ENCODE assay signal across 8 mouse cellular contexts in genomic region chr1:58712076-58713061, GRCm38 (mm10). TPM values are rescaled to one million over a fixed set of nuclear protein-coding genes. Genes with fewer than 3 reads are reported as not detected.
DNase-seq lines count a peak whose midpoint lies in the region; ATAC-seq and TF ChIP-seq lines count a peak whose summit lies in the region.

No protein-coding gene starts in this region.

- no peaks in the 10 kb centered on the region for H3K27me3 ChIP-seq in intestine, embryonic 15.5 days (replicated peaks)
- H3K27me3 ChIP-seq in liver, postnatal 0 days (ENCODE audit: insufficient read depth, low read length): no peaks in the 10 kb centered on the region
- H3K27me3 ChIP-seq in neural tube, embryonic 14.5 days (ENCODE audit: control insufficient read depth, insufficient read depth, low read length): no peaks in the 10 kb centered on the region

- H3K4me3 ChIP-seq in intestine, embryonic 15.5 days (replicated peaks): peak overlapping the region; percentile 69
- peak overlapping the region; percentile 88 for H3K4me3 ChIP-seq in liver, postnatal 0 days (ENCODE audit: low read depth, low read length)
- H3K4me3 ChIP-seq in neural tube, embryonic 14.5 days (ENCODE audit: low read depth, low read length): peak overlapping the region; percentile 52

- TF ChIP-seq CTCF in liver, postnatal 0 days (IDR thresholded peaks at IDR 0.05; ENCODE audit: low read depth): no peak

- peak overlapping the region; percentile 80 for H3K9ac ChIP-seq in intestine, embryonic 15.5 days
- peak overlapping the region; percentile 97 for H3K9ac ChIP-seq in liver, postnatal 0 days (replicated peaks)
- no peak overlapping the region for H3K9ac ChIP-seq in neural tube, embryonic 14.5 days (replicated peaks; ENCODE audit: low read depth, low read length)

- peak; percentile 19 for DNase-seq in ovary, postnatal 14 days (ENCODE audit: low spot score)
- DNase-seq in ovary, adult 18-20 months (ENCODE audit: low spot score): no peak
- DNase-seq in cerebellum, adult 9-11 months: peak; percentile 51
- peak; percentile 26 for DNase-seq in gastrocnemius, postnatal 14 days
- peak; percentile 80 for DNase-seq in liver, postnatal 0 days
- no peak for DNase-seq in layer of hippocampus, adult 18-20 months (ENCODE audit: low spot score in 2 of 2)

- H3K27ac ChIP-seq in intestine, embryonic 15.5 days: peak overlapping the region; percentile 99
- peak overlapping the region; percentile 100 for H3K27ac ChIP-seq in liver, postnatal 0 days (ENCODE audit: low read depth)
- peak overlapping the region; percentile 67; the same call in 1 of the 2 replicates for H3K27ac ChIP-seq in neural tube, embryonic 14.5 days (ENCODE audit: low read depth, low read length)

- H3K36me3 ChIP-seq in intestine, embryonic 15.5 days: no peaks in the 10 kb centered on the region
- H3K36me3 ChIP-seq in liver, postnatal 0 days (replicated peaks; ENCODE audit: insufficient read depth, low read length): peaks cover 10% of the 10 kb centered on the region; the same call in 1 of the 2 replicates
- no peaks in the 10 kb centered on the region for H3K36me3 ChIP-seq in neural tube, embryonic 14.5 days (ENCODE audit: control insufficient read depth, insufficient read depth, low read length)

- 6% methylated on average over 17 of the region's 17 CpGs for WGBS in intestine, embryonic 15.5 days
- under 1% methylated on average over 17 of the region's 17 CpGs for WGBS in liver, postnatal 0 days (ENCODE audit: insufficient replicate concordance)
- WGBS in neural tube, embryonic 14.5 days: 5% methylated on average over 16 of the region's 17 CpGs

- H3K4me2 ChIP-seq in intestine, embryonic 15.5 days (replicated peaks): peak overlapping the region; percentile 58
- peak overlapping the region; percentile 85 for H3K4me2 ChIP-seq in liver, postnatal 0 days (ENCODE audit: low read depth, low read length)
- H3K4me2 ChIP-seq in neural tube, embryonic 14.5 days (ENCODE audit: low read depth, low read length): peak overlapping the region; percentile 66

- H3K9me3 ChIP-seq in intestine, embryonic 15.5 days: no peaks in the 10 kb centered on the region
- H3K9me3 ChIP-seq in liver, postnatal 0 days (ENCODE audit: low read length): no peaks in the 10 kb centered on the region
- H3K9me3 ChIP-seq in neural tube, embryonic 14.5 days (ENCODE audit: control insufficient read depth, low read length): no peaks in the 10 kb centered on the region

- peaks cover 9% of the 10 kb centered on the region; the same call in 1 of the 2 replicates for H3K4me1 ChIP-seq in intestine, embryonic 15.5 days (replicated peaks)
- H3K4me1 ChIP-seq in liver, postnatal 0 days (ENCODE audit: insufficient read depth): peaks cover 12% of the 10 kb centered on the region
- no peaks in the 10 kb centered on the region for H3K4me1 ChIP-seq in neural tube, embryonic 14.5 days (ENCODE audit: control insufficient read depth, insufficient read depth, low read length)

- peak; percentile 84 for ATAC-seq in intestine, embryonic 15.5 days
- peak; percentile 90 for ATAC-seq in liver, postnatal 0 days
- ATAC-seq in neural tube, embryonic 14.5 days (ENCODE audit: low read depth): peak; percentile 73

- intact Hi-C loops in gastrocnemius, postnatal 14 days (cut with DNase I; ENCODE audit: low total_unique reads): no loop called here

- peak; percentile 28; the same call in 1 of the 2 replicates for TF ChIP-seq EP300 in liver, postnatal 0 days (IDR thresholded peaks at IDR 0.05; ENCODE audit: low read depth)

RNA-seq across cellular contexts. Expression of gene Cflar, which starts 1.1 kb away (rescaled TPM):
- 10 to 100 TPM; 32.9 to 43.5 TPM for total RNA-seq in gastrocnemius, postnatal 14 days (2021)
- 29.2 and 30.0 TPM in 2 replicates for polyA plus RNA-seq in intestine, embryonic 15.5 days (2015; fragmentation: Nextera tagmentation; extraction: Ambion mirVana)
- 29.6 and 30.2 TPM in 2 replicates for polyA plus RNA-seq in liver, postnatal 0 days (2015; fragmentation: Nextera tagmentation; extraction: Ambion mirVana)
- polyA plus RNA-seq in neural tube, embryonic 14.5 days (2014; fragmentation: Nextera tagmentation; extraction: Ambion mirVana): 16.3 and 17.7 TPM in 2 replicates
- total RNA-seq in layer of hippocampus, adult 18-20 months (2021): 10 to 100 TPM; 41.1 to 41.5 TPM

RNA-seq across cellular contexts. Expression of gene Als2cr12, which starts 16.6 kb away (rescaled TPM):
- not detected for total RNA-seq in gastrocnemius, postnatal 14 days (2021)
- polyA plus RNA-seq in intestine, embryonic 15.5 days (2015; fragmentation: Nextera tagmentation; extraction: Ambion mirVana): 1.5 and 1.6 TPM in 2 replicates
- not detected in 2 replicates for polyA plus RNA-seq in liver, postnatal 0 days (2015; fragmentation: Nextera tagmentation; extraction: Ambion mirVana)
- polyA plus RNA-seq in neural tube, embryonic 14.5 days (2014; fragmentation: Nextera tagmentation; extraction: Ambion mirVana): 0.11 TPM in 1 of 2 replicates, not detected in the other
- not detected for total RNA-seq in layer of hippocampus, adult 18-20 months (2021)

Comparison
In these comparisons a context has a peak if more than half of its experiments do, and no peak if none do; other contexts are left out.
1. DNase-seq: peak in ovary, postnatal 14 days (single experiment), cerebellum, adult 9-11 months (single experiment), gastrocnemius, postnatal 14 days (single experiment) and liver, postnatal 0 days (single experiment); none in ovary, adult 18-20 months (single experiment) and layer of hippocampus, adult 18-20 months (0 of 2).
2. Peak in every context shown above with its lines, with median percentiles within 50 percentile points of each other: ATAC-seq, H3K27ac ChIP-seq, H3K4me2 ChIP-seq and H3K4me3 ChIP-seq.